Mouse (Mus musculus): Measurements from ENCODE around the gene Nup43. TPM values are rescaled to one million over a fixed set of nuclear protein-coding genes. Genes with fewer than 3 reads are reported as not detected.
A peak's percentile ranks its signal among the peaks of the same experiment; 100 is the strongest.
"Not testable (repeated sequence)": the region's sequence is repeated elsewhere in the genome, so short reads cannot be mapped to it uniquely, and the experiment has no call there.

The Nup43 gene
- 4.4 and 7.2 TPM in 2 replicates for total RNA-seq (2014; rRNA removed)
- 2.6 and 3.6 TPM in 2 replicates for polyA plus RNA-seq (2012; rRNA removed)

DNA sequence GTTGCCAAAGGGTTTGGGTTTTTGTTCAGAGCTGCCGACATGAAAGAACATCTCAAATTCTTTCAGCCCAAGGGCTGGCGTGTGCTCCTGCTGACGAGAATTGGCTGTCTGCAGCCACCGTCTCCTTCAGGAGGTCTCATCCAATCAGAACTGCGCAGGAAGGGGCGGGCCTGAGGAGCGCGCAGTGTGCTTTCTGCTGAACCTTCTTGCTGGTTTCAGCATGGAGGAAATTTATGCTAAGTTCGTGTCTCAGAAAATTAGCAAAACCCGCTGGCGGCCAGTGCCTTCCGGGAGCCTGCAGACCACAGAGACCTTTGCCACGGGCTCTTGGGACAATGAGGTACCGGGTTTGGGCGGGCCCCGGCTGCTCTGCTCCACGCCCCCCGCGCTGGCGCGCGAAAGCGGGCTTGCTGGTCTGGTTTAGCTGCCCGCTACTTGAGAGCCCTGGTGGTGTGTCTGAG, at the start of gene Nup43:
Nup43 (plus strand) TSS at position 162 of the 461 bp plus-strand sequence.
- H3K36me3 ChIP-seq (ENCODE audit: control insufficient read depth, insufficient read depth, low read length) = peaks cover 1% of the 10 kb centered on the region; the same call in 1 of the 2 replicates
- H3K4me1 ChIP-seq (ENCODE audit: control insufficient read depth, insufficient read depth, low read length) = peaks cover 9% of the 10 kb centered on the region; the same call in 1 of the 2 replicates
- peak within 1 kb of the TSS; percentile 79 for H3K4me3 ChIP-seq (ENCODE audit: insufficient read depth, low read depth, low read length)
- no peaks in the 10 kb centered on the region for H3K27me3 ChIP-seq (ENCODE audit: control insufficient read depth, insufficient read depth, low read length)
- TF ChIP-seq POLR2A (IDR thresholded peaks at IDR 0.05; ENCODE audit: extremely low read depth, insufficient read depth, low read length) = no peak
- no peak for TF ChIP-seq CTCF (IDR thresholded peaks at IDR 0.05; ENCODE audit: low read depth, low read length)
- WGBS = under 1% methylated on average over 24 of the region's 24 CpGs
- H3K79me2 ChIP-seq (ENCODE audit: control insufficient read depth, insufficient read depth, low read length) = peaks cover 6% of the 10 kb centered on the region; the same call in 1 of the 2 replicates
- peak within 1 kb of the TSS; percentile 68 for H3K9ac ChIP-seq (ENCODE audit: low read depth, low read length)
- H3K27ac ChIP-seq (replicated peaks; ENCODE audit: insufficient read depth, low read depth, low read length) = peak within 1 kb of the TSS; percentile 41; the same call in 1 of the 2 replicates
- DNase-seq (ENCODE audit: extremely low read depth, low read depth, low spot score) = peak; percentile 82

DNA sequence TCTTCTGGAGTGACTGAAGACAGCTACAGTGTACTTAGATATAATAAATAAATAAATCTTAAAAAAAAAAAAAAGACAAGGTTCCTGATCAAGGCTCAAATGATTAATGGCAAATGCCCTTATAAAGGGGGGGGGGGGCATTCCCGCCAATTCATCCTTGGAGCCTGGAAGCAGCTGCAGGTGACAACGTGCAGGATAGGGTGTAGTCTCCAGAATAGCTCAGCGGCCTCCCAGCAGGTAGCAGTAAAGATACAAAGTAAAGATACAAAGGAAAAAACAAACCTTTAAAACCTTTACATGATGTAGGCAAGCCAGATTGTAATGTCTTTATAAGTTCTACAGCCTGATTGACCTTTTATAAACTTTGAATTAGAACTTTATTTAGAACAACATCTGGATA, 49.7 kb upstream of the Nup43 start:
- H3K4me1 ChIP-seq (ENCODE audit: control insufficient read depth, insufficient read depth, low read length); H3K79me2 ChIP-seq (ENCODE audit: control insufficient read depth, insufficient read depth, low read length); H3K4me3 ChIP-seq (ENCODE audit: insufficient read depth, low read depth, low read length); H3K27ac ChIP-seq (replicated peaks; ENCODE audit: insufficient read depth, low read depth, low read length); H3K27me3 ChIP-seq (ENCODE audit: control insufficient read depth, insufficient read depth, low read length); DNase-seq (ENCODE audit: extremely low read depth, low read depth, low spot score); H3K9ac ChIP-seq (ENCODE audit: low read depth, low read length); H3K36me3 ChIP-seq (ENCODE audit: control insufficient read depth, insufficient read depth, low read length): not testable (repeated sequence)
- 66% methylated on average over 3 of the region's 3 CpGs for WGBS

DNA sequence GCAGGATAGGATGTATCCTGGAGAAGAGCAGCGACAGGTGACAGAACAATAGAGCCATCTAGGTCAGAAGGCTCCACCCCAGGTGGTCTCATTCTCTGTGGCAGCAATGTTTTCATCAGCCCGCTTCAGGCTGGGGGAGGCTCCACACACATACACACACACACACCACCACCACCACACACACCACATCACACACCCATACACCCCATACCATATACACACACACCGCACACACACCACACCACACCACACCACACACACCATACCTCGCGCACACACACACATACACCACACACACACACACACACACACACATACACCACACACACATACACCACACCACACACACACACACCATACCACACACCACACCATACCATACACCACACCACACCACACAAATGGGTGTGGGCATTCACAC, 47.5 kb upstream of the Nup43 start:
- H3K9ac ChIP-seq (ENCODE audit: low read depth, low read length) = no peak overlapping the region
- no peaks in the 10 kb centered on the region for H3K4me1 ChIP-seq (ENCODE audit: control insufficient read depth, insufficient read depth, low read length)
- H3K27me3 ChIP-seq (ENCODE audit: control insufficient read depth, insufficient read depth, low read length) = no peaks in the 10 kb centered on the region
- DNase-seq (ENCODE audit: extremely low read depth, low read depth, low spot score) = no peak
- H3K27ac ChIP-seq (replicated peaks; ENCODE audit: insufficient read depth, low read depth, low read length) = no peak overlapping the region
- H3K79me2 ChIP-seq (ENCODE audit: control insufficient read depth, insufficient read depth, low read length) = no peaks in the 10 kb centered on the region
- H3K36me3 ChIP-seq (ENCODE audit: control insufficient read depth, insufficient read depth, low read length) = no peaks in the 10 kb centered on the region
- no peak overlapping the region for H3K4me3 ChIP-seq (ENCODE audit: insufficient read depth, low read depth, low read length)
- WGBS = 100% methylated on average over 5 of the region's 5 CpGs
- TF ChIP-seq CTCF (IDR thresholded peaks at IDR 0.05; ENCODE audit: low read depth, low read length) = no peak
- no peak for TF ChIP-seq POLR2A (IDR thresholded peaks at IDR 0.05; ENCODE audit: extremely low read depth, insufficient read depth, low read length)

DNA sequence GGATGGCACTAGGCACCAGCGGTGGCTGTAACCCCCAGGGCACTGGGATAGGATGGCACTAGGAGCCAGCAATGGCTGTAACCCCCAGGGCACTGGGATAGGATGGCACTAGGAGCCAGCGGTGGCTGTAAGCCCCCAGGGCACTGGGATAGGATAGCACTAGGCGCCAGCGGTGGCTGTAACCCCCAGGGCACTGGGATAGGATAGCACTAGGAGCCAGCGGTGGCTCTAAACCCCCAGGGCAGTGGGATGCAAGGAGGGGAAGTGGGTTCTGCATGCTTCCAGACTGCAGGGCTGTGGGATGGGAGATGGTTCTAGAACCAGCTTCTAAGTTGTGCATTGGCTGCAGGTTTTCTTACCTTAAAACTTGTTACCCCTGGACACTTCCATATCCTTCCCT, 46.6 kb upstream of the Nup43 start:
- no peak for TF ChIP-seq CTCF (IDR thresholded peaks at IDR 0.05; ENCODE audit: low read depth, low read length)
- no peak for TF ChIP-seq POLR2A (IDR thresholded peaks at IDR 0.05; ENCODE audit: extremely low read depth, insufficient read depth, low read length)
- WGBS = 87% methylated on average over 5 of the region's 5 CpGs
- H3K36me3 ChIP-seq (ENCODE audit: control insufficient read depth, insufficient read depth, low read length) = no peaks in the 10 kb centered on the region
- no peak overlapping the region for H3K27ac ChIP-seq (replicated peaks; ENCODE audit: insufficient read depth, low read depth, low read length)
- H3K79me2 ChIP-seq (ENCODE audit: control insufficient read depth, insufficient read depth, low read length) = no peaks in the 10 kb centered on the region
- no peak for DNase-seq (ENCODE audit: extremely low read depth, low read depth, low spot score)
- H3K27me3 ChIP-seq (ENCODE audit: control insufficient read depth, insufficient read depth, low read length) = no peaks in the 10 kb centered on the region
- H3K9ac ChIP-seq (ENCODE audit: low read depth, low read length) = no peak overlapping the region
- no peaks in the 10 kb centered on the region for H3K4me1 ChIP-seq (ENCODE audit: control insufficient read depth, insufficient read depth, low read length)
- no peak overlapping the region for H3K4me3 ChIP-seq (ENCODE audit: insufficient read depth, low read depth, low read length)

DNA sequence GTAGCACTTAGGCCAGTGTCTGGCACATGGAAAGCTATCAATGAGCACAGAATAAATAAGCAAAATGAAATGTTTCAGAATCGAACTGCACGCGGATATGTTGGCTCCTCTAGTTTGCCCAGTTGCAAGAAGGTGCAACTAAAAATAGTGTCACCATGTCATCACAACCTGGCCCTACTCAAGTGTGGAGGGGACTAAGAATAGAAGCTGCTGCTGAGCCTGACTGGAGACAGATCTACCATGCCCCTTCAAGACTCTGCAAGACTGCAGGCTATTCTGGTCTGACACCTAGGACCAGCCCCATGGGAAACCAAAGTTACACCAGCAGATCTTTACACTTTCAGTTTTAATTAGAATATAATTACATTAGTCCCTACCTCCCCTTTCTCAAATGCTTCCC, 44.9 kb upstream of the Nup43 start:
- no peaks in the 10 kb centered on the region for H3K27me3 ChIP-seq (ENCODE audit: control insufficient read depth, insufficient read depth, low read length)
- no peaks in the 10 kb centered on the region for H3K4me1 ChIP-seq (ENCODE audit: control insufficient read depth, insufficient read depth, low read length)
- H3K36me3 ChIP-seq (ENCODE audit: control insufficient read depth, insufficient read depth, low read length) = peaks cover 2% of the 10 kb centered on the region
- DNase-seq (ENCODE audit: extremely low read depth, low read depth, low spot score) = no peak
- no peak overlapping the region for H3K4me3 ChIP-seq (ENCODE audit: insufficient read depth, low read depth, low read length)
- no peak for TF ChIP-seq POLR2A (IDR thresholded peaks at IDR 0.05; ENCODE audit: extremely low read depth, insufficient read depth, low read length)
- no peak for TF ChIP-seq CTCF (IDR thresholded peaks at IDR 0.05; ENCODE audit: low read depth, low read length)
- WGBS = 79% methylated on average over 3 of the region's 3 CpGs
- no peak overlapping the region for H3K9ac ChIP-seq (ENCODE audit: low read depth, low read length)
- no peaks in the 10 kb centered on the region for H3K79me2 ChIP-seq (ENCODE audit: control insufficient read depth, insufficient read depth, low read length)
- no peak overlapping the region for H3K27ac ChIP-seq (replicated peaks; ENCODE audit: insufficient read depth, low read depth, low read length)

DNA sequence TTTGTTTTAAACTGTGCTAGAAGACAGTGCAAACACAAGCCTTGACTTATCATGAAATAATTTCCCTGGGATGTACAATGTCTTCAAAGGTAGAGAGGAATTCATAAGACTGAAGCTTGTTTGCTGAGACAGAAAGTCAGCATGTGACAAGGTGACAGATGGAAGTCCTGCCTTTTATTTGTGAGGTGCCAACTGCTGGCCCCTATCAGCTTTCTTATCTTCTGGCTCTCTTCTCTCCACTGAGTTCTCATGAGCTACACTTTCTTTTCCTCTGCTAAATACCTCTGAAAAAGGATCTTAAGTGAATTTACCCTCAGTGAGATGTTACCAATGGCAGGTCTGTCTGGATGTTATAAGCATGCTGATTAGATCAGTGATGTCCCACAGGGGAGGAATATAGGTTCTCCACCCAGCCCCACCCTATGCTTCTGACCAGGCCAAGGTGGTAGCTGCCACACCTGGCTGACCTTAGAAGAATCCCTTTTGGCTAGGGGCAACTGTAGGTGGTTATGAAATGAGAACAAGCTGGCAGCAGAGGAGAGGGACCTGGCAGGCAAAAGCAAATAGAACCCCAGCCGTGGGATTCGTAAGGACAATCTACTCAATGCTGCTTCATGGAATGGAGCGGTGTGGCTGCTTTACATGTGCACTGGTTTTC, 43.3 kb upstream of the Nup43 start:
- Histone ChIP-seq H3K27me3 (ENCODE audit: control insufficient read depth, insufficient read depth, low read length) (no peaks in the 10 kb centered on the region), H3K27ac (replicated peaks; ENCODE audit: insufficient read depth, low read depth, low read length) (no peak overlapping the region), H3K4me1 (ENCODE audit: control insufficient read depth, insufficient read depth, low read length) (no peaks in the 10 kb centered on the region), H3K9ac (ENCODE audit: low read depth, low read length) (no peak overlapping the region), H3K36me3 (ENCODE audit: control insufficient read depth, insufficient read depth, low read length) (peaks cover 2% of the 10 kb centered on the region), H3K79me2 (ENCODE audit: control insufficient read depth, insufficient read depth, low read length) (no peaks in the 10 kb centered on the region), H3K4me3 (ENCODE audit: insufficient read depth, low read depth, low read length) (no peak overlapping the region)
- TF ChIP-seq POLR2A (IDR thresholded peaks at IDR 0.05; ENCODE audit: extremely low read depth, insufficient read depth, low read length) (no peak), CTCF (IDR thresholded peaks at IDR 0.05; ENCODE audit: low read depth, low read length) (no peak)
- DNase-seq (ENCODE audit: extremely low read depth, low read depth, low spot score) = no peak
- WGBS = 78% methylated on average over 3 of the region's 3 CpGs
